Mouse (Mus musculus) megakaryocyte, embryonic 14.5 days (primary cell): ENCODE measurements around the gene Rhobtb1.

Experiments
- FLI1 ChIP-seq: IDR thresholded peaks from 2 replicates; pipeline ENCODE4 v1.6.1; 2012; ENCODE audit warnings: low read length, inconsistent platforms, mixed read lengths
- GATA1 ChIP-seq: IDR thresholded peaks from 3 replicates; pipeline ENCODE4 v1.6.1; 2012; ENCODE audit warnings: mixed read lengths, low read length, inconsistent platforms, borderline replicate concordance

- TF ChIP-seq GATA1 (no peak), FLI1 (no peak)
Measured at GRCm38 (mm10) chr10:69179341-69179740, 28.1 kb downstream of the Rhobtb1 start.
